Mouse (Mus musculus): Measurements from ENCODE around the gene Kdm6b. TPM values are rescaled to one million over a fixed set of nuclear protein-coding genes. Genes with fewer than 3 reads are reported as not detected.

Kdm6b gene
- polyA plus RNA-seq, 1 experiment from 2014 or later = 26.2 TPM

DNA sequence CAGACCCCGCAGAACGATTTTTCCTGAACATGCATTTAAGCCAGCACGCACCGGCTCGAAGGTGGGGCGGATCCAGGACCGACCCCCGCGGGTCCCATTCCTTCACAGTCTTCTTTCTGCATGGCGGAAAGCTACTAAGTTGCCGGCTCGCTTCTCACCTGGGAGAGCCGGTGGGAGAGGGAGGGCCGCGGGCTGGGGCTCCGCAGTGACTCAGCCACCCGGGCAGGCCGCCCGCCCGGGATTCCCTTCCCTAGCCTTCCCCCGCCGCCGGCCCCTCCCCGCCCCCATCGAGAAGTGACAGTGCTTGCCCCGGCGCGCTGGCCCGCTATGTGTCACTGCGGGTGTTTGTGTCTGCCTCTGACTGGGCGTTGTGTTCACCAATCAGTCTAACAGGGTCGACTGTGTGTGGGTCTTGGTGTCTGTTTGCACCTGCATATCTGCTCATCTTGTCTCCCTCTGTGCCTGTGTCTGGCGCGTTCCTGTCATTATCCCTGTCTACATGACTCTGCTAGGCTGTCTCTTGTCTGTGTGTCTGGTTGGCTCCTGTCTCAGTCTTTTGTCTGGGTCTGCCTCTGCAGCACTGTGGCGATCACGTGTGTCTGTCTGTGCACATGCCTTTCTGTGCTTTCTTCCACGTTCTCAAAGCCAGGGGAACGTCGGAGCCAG lies 1.8 kb downstream of the Kdm6b start:
- H3K36me3 ChIP-seq (replicated peaks; ENCODE audit: control insufficient read depth, insufficient read depth, low read depth, low read length) = peaks cover 9% of the 10 kb centered on the region
- peak overlapping the region; percentile 81 for H3K9ac ChIP-seq (replicated peaks; ENCODE audit: low read length)
- peak overlapping the region; percentile 86 for H3K27ac ChIP-seq (replicated peaks; ENCODE audit: low read depth, low read length)
- peak overlapping the region; percentile 69 for H3K4me3 ChIP-seq (ENCODE audit: low read depth, low read length)
- WGBS = under 1% methylated on average over 39 of the region's 39 CpGs
- ATAC-seq (replicated peaks; ENCODE audit: insufficient number of reproducible peaks, low FRiP score, low TSS enrichment, low read depth) (peak; percentile 0; the same call in 1 of the 2 replicates), DNase-seq (ENCODE audit: low spot score) (peak; percentile 64)
- no peaks in the 10 kb centered on the region for H3K27me3 ChIP-seq (ENCODE audit: control insufficient read depth, insufficient read depth, low read length)
- H3K4me2 ChIP-seq (ENCODE audit: low read depth, low read length) = peak overlapping the region; percentile 93
- H3K9me3 ChIP-seq (replicated peaks; ENCODE audit: control insufficient read depth, low read length) = no peaks in the 10 kb centered on the region
- H3K4me1 ChIP-seq (ENCODE audit: control insufficient read depth, insufficient read depth, low read length) = peaks cover 23% of the 10 kb centered on the region

DNA sequence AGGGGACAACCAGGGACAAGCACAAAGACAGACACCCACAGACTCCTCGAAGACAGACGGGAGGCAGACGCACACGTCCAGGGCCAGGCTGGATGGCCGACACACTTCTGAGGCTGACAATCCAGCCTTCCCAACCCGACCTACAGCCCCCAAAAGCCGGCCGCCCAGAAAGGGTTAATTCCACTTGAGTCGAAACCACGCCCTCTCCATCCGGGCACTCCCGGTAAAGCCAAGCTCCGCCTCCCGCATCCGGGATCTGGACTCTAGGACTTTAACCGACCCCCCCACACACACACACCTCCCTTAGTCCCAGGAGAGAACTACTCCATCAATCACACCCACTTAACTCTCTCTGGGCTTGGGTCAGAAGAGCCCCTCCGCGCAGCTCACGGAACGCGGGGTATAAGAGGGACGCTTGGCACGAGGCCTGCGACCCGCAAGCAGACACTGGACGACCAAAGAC lies 2.4 kb downstream of the Kdm6b start:
- peak; percentile 99 for DNase-seq (ENCODE audit: low spot score)
- H3K4me2 ChIP-seq (ENCODE audit: low read depth, low read length) = peak overlapping the region; percentile 93
- H3K9me3 ChIP-seq (replicated peaks; ENCODE audit: control insufficient read depth, low read length) = no peaks in the 10 kb centered on the region
- H3K4me1 ChIP-seq (ENCODE audit: control insufficient read depth, insufficient read depth, low read length) = peaks cover 23% of the 10 kb centered on the region
- H3K27ac ChIP-seq (replicated peaks; ENCODE audit: low read depth, low read length) = peak overlapping the region; percentile 86
- ATAC-seq (replicated peaks; ENCODE audit: insufficient number of reproducible peaks, low FRiP score, low TSS enrichment, low read depth) = peak; percentile 25
- peaks cover 14% of the 10 kb centered on the region for H3K36me3 ChIP-seq (replicated peaks; ENCODE audit: control insufficient read depth, insufficient read depth, low read depth, low read length)
- WGBS = under 1% methylated on average over 26 of the region's 26 CpGs
- no peaks in the 10 kb centered on the region for H3K27me3 ChIP-seq (ENCODE audit: control insufficient read depth, insufficient read depth, low read length)
- peak overlapping the region; percentile 69 for H3K4me3 ChIP-seq (ENCODE audit: low read depth, low read length)
- peak overlapping the region; percentile 81 for H3K9ac ChIP-seq (replicated peaks; ENCODE audit: low read length)

DNA sequence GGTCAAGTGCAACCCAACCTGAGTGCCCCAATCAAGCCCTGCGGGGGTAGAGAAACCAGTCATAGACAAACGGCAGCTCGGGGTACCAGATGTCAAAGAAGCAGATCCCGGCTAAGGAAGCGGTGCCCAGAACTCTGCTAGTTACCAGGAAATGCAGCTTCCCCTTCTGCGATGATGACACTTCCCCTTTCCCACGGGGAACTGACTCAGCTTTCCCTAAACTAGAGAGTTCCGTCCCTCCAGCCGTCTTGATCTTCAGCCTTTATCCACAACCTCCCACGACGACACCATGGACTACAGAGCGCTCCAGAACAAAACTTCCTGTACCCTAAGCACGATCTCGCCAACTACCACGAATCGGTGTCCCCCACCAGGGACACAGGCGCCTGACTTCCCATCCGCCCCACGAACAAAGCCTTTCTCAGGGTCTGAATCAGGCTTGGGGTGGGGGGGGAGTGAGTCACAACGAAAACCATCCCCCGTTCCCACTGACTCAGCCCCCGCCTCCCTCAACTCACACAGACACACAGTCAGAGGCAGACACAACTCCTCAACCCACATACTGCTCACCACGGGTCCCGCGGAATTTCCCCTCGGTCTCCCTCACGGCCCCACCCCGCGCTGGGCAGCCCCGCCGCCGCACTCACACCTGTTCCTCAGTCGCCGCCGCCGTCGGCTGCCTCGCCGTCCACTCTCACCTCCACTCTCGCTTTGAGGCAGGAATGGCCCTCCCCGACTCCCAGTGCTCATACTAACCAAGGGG lies 3.0 kb downstream of the Kdm6b start:
- DNase-seq (ENCODE audit: low spot score) (peak; percentile 47), ATAC-seq (replicated peaks; ENCODE audit: insufficient number of reproducible peaks, low FRiP score, low TSS enrichment, low read depth) (no peak)
- Histone ChIP-seq H3K36me3 (replicated peaks; ENCODE audit: control insufficient read depth, insufficient read depth, low read depth, low read length) (peaks cover 20% of the 10 kb centered on the region), H3K27me3 (ENCODE audit: control insufficient read depth, insufficient read depth, low read length) (no peaks in the 10 kb centered on the region), H3K4me1 (ENCODE audit: control insufficient read depth, insufficient read depth, low read length) (peaks cover 23% of the 10 kb centered on the region), H3K4me2 (ENCODE audit: low read depth, low read length) (peak overlapping the region; percentile 93), H3K9me3 (replicated peaks; ENCODE audit: control insufficient read depth, low read length) (no peaks in the 10 kb centered on the region), H3K9ac (replicated peaks; ENCODE audit: low read length) (peak overlapping the region; percentile 81), H3K4me3 (ENCODE audit: low read depth, low read length) (peak overlapping the region; percentile 69), H3K27ac (replicated peaks; ENCODE audit: low read depth, low read length) (peak overlapping the region; percentile 84)
- WGBS = under 1% methylated on average over 41 of the region's 41 CpGs

DNA sequence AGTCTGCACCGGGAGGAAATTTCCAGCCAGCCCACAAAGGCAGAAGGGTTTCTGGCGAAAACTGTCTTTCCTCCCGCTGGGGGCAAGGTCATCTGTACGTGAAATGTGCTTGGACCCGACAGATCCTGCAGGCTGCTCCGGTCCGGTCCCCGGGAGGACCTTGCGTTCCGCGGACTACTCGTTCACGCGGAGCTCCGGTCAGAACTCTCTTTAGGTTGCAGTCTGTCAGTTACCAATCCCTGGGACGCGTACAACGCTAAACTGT lies 3.5 kb downstream of the Kdm6b start:
- peak overlapping the region; percentile 93 for H3K4me2 ChIP-seq (ENCODE audit: low read depth, low read length)
- peak overlapping the region; percentile 84 for H3K27ac ChIP-seq (replicated peaks; ENCODE audit: low read depth, low read length)
- ATAC-seq (replicated peaks; ENCODE audit: insufficient number of reproducible peaks, low FRiP score, low TSS enrichment, low read depth) (no peak), DNase-seq (ENCODE audit: low spot score) (no peak)
- peak overlapping the region; percentile 81 for H3K9ac ChIP-seq (replicated peaks; ENCODE audit: low read length)
- H3K4me1 ChIP-seq (ENCODE audit: control insufficient read depth, insufficient read depth, low read length) = peaks cover 20% of the 10 kb centered on the region
- H3K27me3 ChIP-seq (ENCODE audit: control insufficient read depth, insufficient read depth, low read length) = no peaks in the 10 kb centered on the region
- no peaks in the 10 kb centered on the region for H3K9me3 ChIP-seq (replicated peaks; ENCODE audit: control insufficient read depth, low read length)
- H3K4me3 ChIP-seq (ENCODE audit: low read depth, low read length) = peak overlapping the region; percentile 69
- peaks cover 24% of the 10 kb centered on the region for H3K36me3 ChIP-seq (replicated peaks; ENCODE audit: control insufficient read depth, insufficient read depth, low read depth, low read length)
- WGBS = 0% methylated on average over 18 of the region's 18 CpGs

DNA sequence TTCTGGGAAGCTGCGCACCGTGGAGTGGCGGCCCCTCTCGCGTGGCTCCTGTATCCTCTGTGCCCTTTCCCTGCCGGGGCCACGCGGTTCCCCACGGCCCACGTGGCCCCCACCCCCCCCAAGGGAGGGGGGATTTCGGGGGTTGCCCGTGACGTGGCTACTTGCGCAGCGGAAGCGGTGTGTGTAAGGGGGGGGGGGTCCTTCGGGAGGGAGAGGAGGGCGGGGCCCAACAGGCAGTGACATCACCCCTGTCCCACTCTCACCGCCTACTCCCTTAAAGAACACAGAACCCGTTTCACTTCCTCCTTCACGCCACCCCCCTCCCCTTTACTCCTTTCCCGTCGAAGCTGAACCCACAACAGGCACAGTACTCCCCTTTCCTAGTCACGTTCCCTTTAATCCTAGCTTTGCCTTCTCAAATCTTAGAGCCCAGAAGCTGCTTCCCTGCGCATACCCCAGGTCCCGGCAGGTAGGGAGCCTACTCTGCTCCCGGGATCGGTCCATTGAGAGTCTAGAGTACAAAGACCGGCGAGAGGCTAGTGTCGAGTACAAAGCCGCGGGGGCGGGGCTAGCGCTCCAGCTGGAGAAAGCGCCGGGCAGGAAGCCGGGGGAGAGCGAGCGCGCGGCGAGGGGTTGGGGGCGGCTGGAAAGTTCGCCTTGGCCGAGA lies 4.0 kb downstream of the Kdm6b start:
- DNase-seq (ENCODE audit: low spot score) (peak; percentile 89), ATAC-seq (replicated peaks; ENCODE audit: insufficient number of reproducible peaks, low FRiP score, low TSS enrichment, low read depth) (0 out of 2 replicates have a peak, but pooled peaks have one; percentile 19)
- H3K36me3 ChIP-seq (replicated peaks; ENCODE audit: control insufficient read depth, insufficient read depth, low read depth, low read length) = peaks cover 26% of the 10 kb centered on the region
- no peaks in the 10 kb centered on the region for H3K9me3 ChIP-seq (replicated peaks; ENCODE audit: control insufficient read depth, low read length)
- peaks cover 18% of the 10 kb centered on the region for H3K4me1 ChIP-seq (ENCODE audit: control insufficient read depth, insufficient read depth, low read length)
- WGBS = under 1% methylated on average over 42 of the region's 46 CpGs
- peak overlapping the region; percentile 81 for H3K9ac ChIP-seq (replicated peaks; ENCODE audit: low read length)
- peak overlapping the region; percentile 84 for H3K27ac ChIP-seq (replicated peaks; ENCODE audit: low read depth, low read length)
- no peaks in the 10 kb centered on the region for H3K27me3 ChIP-seq (ENCODE audit: control insufficient read depth, insufficient read depth, low read length)
- H3K4me3 ChIP-seq (ENCODE audit: low read depth, low read length) = peak overlapping the region; percentile 69
- peak overlapping the region; percentile 93 for H3K4me2 ChIP-seq (ENCODE audit: low read depth, low read length)

DNA sequence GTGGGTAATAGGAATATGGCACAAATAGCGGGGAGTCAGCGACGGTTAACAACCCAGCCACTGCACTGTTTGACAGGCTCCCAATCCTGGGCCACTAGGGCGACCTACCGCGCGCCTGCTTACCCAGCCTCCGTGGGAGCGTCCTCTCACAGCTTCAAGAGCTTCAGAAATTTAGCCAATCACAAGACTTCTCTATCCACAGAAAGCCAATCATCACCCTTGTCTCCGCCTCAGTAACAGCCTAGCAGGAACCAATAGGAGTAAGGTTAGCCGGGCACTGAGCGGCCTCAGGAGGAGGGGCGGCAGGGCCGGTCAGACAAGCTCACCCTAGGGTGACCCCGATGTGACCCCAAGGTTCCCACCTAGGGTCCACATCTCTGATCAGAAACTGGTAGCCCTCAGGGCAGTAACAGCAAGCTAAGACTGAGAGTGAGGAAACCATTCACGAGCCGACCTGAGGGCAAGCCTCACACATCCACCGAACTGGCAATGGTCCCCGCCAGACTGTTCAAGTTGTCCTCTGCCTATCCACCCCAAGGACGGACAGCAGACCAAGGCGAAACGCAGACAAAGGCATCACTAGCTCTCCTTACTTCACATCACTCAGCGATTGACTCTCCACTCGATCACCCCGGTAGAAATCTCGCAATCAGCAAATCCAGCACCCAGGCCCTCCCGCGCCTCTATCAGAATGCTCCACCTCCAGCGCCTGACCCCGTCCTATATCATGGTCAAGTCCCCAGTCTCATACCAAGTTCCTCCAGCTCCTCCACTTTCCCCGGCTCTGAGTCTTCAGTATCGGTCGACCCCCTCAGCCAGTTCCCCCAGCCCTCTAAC lies 4.7 kb downstream of the Kdm6b start:
- H3K9ac ChIP-seq (replicated peaks; ENCODE audit: low read length) = peak overlapping the region; percentile 81
- peak; percentile 88 for DNase-seq (ENCODE audit: low spot score)
- peak; percentile 61 for ATAC-seq (replicated peaks; ENCODE audit: insufficient number of reproducible peaks, low FRiP score, low TSS enrichment, low read depth)
- H3K36me3 ChIP-seq (replicated peaks; ENCODE audit: control insufficient read depth, insufficient read depth, low read depth, low read length) = peaks cover 32% of the 10 kb centered on the region
- H3K4me2 ChIP-seq (ENCODE audit: low read depth, low read length) = peak overlapping the region; percentile 93
- WGBS = 0% methylated on average over 33 of the region's 33 CpGs
- no peaks in the 10 kb centered on the region for H3K9me3 ChIP-seq (replicated peaks; ENCODE audit: control insufficient read depth, low read length)
- H3K4me1 ChIP-seq (ENCODE audit: control insufficient read depth, insufficient read depth, low read length) = peaks cover 18% of the 10 kb centered on the region
- peak overlapping the region; percentile 69 for H3K4me3 ChIP-seq (ENCODE audit: low read depth, low read length)
- H3K27ac ChIP-seq (replicated peaks; ENCODE audit: low read depth, low read length) = peak overlapping the region; percentile 84
- no peaks in the 10 kb centered on the region for H3K27me3 ChIP-seq (ENCODE audit: control insufficient read depth, insufficient read depth, low read length)

DNA sequence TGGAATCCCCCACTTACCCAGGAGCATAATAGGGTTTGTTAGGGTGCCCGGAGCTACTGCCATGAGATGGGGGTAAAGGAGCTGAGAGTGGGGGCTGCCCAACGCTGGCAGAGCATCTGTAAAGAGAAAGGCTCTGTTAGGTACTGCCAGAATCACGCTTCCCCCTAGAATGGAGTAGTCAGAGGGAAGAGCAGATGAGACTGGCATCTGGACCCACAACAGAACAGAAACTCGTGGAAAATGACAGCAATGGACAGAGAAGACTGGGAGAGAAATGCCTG lies 5.8 kb downstream of the Kdm6b start:
- WGBS = 89% methylated on average over 4 of the region's 4 CpGs
- Histone ChIP-seq H3K27ac (replicated peaks; ENCODE audit: low read depth, low read length) (no peak overlapping the region), H3K4me2 (ENCODE audit: low read depth, low read length) (no peak overlapping the region), H3K4me3 (ENCODE audit: low read depth, low read length) (no peak overlapping the region), H3K9ac (replicated peaks; ENCODE audit: low read length) (no peak overlapping the region), H3K4me1 (ENCODE audit: control insufficient read depth, insufficient read depth, low read length) (peaks cover 13% of the 10 kb centered on the region), H3K27me3 (ENCODE audit: control insufficient read depth, insufficient read depth, low read length) (no peaks in the 10 kb centered on the region), H3K36me3 (replicated peaks; ENCODE audit: control insufficient read depth, insufficient read depth, low read depth, low read length) (peaks cover 38% of the 10 kb centered on the region), H3K9me3 (replicated peaks; ENCODE audit: control insufficient read depth, low read length) (no peaks in the 10 kb centered on the region)
- no peak for ATAC-seq (replicated peaks; ENCODE audit: insufficient number of reproducible peaks, low FRiP score, low TSS enrichment, low read depth)
- no peak for DNase-seq (ENCODE audit: low spot score)
